Comparison of ENCODE assay signal across 8 mouse cellular contexts in genomic region chr10:40025560-40025959, GRCm38 (mm10). TPM values are rescaled to one million over a fixed set of nuclear protein-coding genes. Genes with fewer than 3 reads are reported as not detected.
DNase-seq lines count a peak whose midpoint lies in the region; ATAC-seq and TF ChIP-seq lines count a peak whose summit lies in the region.

No protein-coding gene starts in this region.

- H3K36me3 ChIP-seq in kidney, embryonic 15.5 days, result no peaks in the 10 kb centered on the region
- H3K36me3 ChIP-seq in embryonic facial prominence, embryonic 15.5 days, result no peaks in the 10 kb centered on the region
- H3K36me3 ChIP-seq in intestine, embryonic 15.5 days, result no peaks in the 10 kb centered on the region
- no peaks in the 10 kb centered on the region for H3K36me3 ChIP-seq in myocyte (ENCODE audit: control insufficient read depth, insufficient read depth)

- H3K9me3 ChIP-seq in kidney, embryonic 15.5 days (replicated peaks), result peaks cover 7% of the 10 kb centered on the region; the same call in 1 of the 2 replicates
- no peaks in the 10 kb centered on the region for H3K9me3 ChIP-seq in embryonic facial prominence, embryonic 15.5 days (replicated peaks)
- H3K9me3 ChIP-seq in intestine, embryonic 15.5 days, result no peaks in the 10 kb centered on the region

- H3K4me3 ChIP-seq in kidney, embryonic 15.5 days (replicated peaks), result peak overlapping the region; percentile 55
- peak overlapping the region; percentile 64 for H3K4me3 ChIP-seq in embryonic facial prominence, embryonic 15.5 days (replicated peaks)
- H3K4me3 ChIP-seq in intestine, embryonic 15.5 days (replicated peaks), result peak overlapping the region; percentile 61
- peak overlapping the region; percentile 24 for H3K4me3 ChIP-seq in myocyte

- no peak overlapping the region for H3K27ac ChIP-seq in kidney, embryonic 15.5 days
- H3K27ac ChIP-seq in embryonic facial prominence, embryonic 15.5 days (replicated peaks), result peak overlapping the region; percentile 65; the same call in 1 of the 2 replicates
- 0 out of 2 replicates have a peak overlapping the region, but pooled peaks have one; percentile 32 for H3K27ac ChIP-seq in intestine, embryonic 15.5 days

- no peak overlapping the region for H3ac ChIP-seq in myocyte (ENCODE audit: control insufficient read depth, insufficient read length)

- TF ChIP-seq POLR2A in myocyte (IDR thresholded peaks at IDR 0.05; ENCODE audit: insufficient read length, low read depth), result no peak

- H3K4me2 ChIP-seq in kidney, embryonic 15.5 days, result peak overlapping the region; percentile 90
- peak overlapping the region; percentile 97 for H3K4me2 ChIP-seq in embryonic facial prominence, embryonic 15.5 days (replicated peaks)
- peak overlapping the region; percentile 93 for H3K4me2 ChIP-seq in intestine, embryonic 15.5 days (replicated peaks)
- H3K4me2 ChIP-seq in myocyte (ENCODE audit: low read depth), result peak overlapping the region; percentile 75

- WGBS in kidney, embryonic 15.5 days, result 48% methylated on average over 8 of the region's 8 CpGs
- 27% methylated on average over 8 of the region's 8 CpGs for WGBS in embryonic facial prominence, embryonic 15.5 days
- WGBS in intestine, embryonic 15.5 days, result 61% methylated on average over 8 of the region's 8 CpGs

- no peak for DNase-seq in kidney, postnatal 25 days
- no peak for DNase-seq in spleen, postnatal 14 days (ENCODE audit: low spot score in 2 of 2)
- DNase-seq in cerebellum, postnatal 4 days (ENCODE audit: low spot score in 2 of 2), result no peak
- DNase-seq in right cerebral cortex, adult 18-20 months, result no peak

- 0 out of 2 replicates have a peak, but pooled peaks cover 3% of the 10 kb centered on the region for H3K27me3 ChIP-seq in kidney, embryonic 15.5 days
- H3K27me3 ChIP-seq in embryonic facial prominence, embryonic 15.5 days, result no peaks in the 10 kb centered on the region
- no peaks in the 10 kb centered on the region for H3K27me3 ChIP-seq in intestine, embryonic 15.5 days (replicated peaks)
- no peaks in the 10 kb centered on the region for H3K27me3 ChIP-seq in myocyte (ENCODE audit: control insufficient read depth, insufficient read depth, insufficient read length)

- no peak for ATAC-seq in kidney, embryonic 15.5 days (replicated peaks; ENCODE audit: low FRiP score)
- no peak for ATAC-seq in embryonic facial prominence, embryonic 15.5 days (ENCODE audit: insufficient number of reproducible peaks, low FRiP score, low TSS enrichment, low read depth)
- ATAC-seq in intestine, embryonic 15.5 days, result no peak

- no peak overlapping the region for H3K9ac ChIP-seq in kidney, embryonic 15.5 days
- no peak overlapping the region for H3K9ac ChIP-seq in embryonic facial prominence, embryonic 15.5 days
- H3K9ac ChIP-seq in intestine, embryonic 15.5 days, result no peak overlapping the region

- peaks cover 10% of the 10 kb centered on the region for H3K4me1 ChIP-seq in kidney, embryonic 15.5 days
- peaks cover 10% of the 10 kb centered on the region for H3K4me1 ChIP-seq in embryonic facial prominence, embryonic 15.5 days
- H3K4me1 ChIP-seq in intestine, embryonic 15.5 days (replicated peaks), result peaks cover 3% of the 10 kb centered on the region; the same call in 1 of the 2 replicates

- H3K79me2 ChIP-seq in myocyte (ENCODE audit: control insufficient read depth, insufficient read depth), result no peaks in the 10 kb centered on the region

TF ChIP-seq in myocyte, 11 proteins besides CTCF, POLR2A, EP300 and RAD21:
- TF ChIP-seq MYOG (IDR thresholded peaks at IDR 0.05; ENCODE audit: control insufficient read depth in 1 of 3, insufficient read depth in 1 of 3, insufficient read length in 2 of 3, low read depth in 2 of 3) (peak in 2 of 3 experiments; percentile 16 to 55), MAX (IDR thresholded peaks at IDR 0.05; ENCODE audit: low read depth) (no peak), CEBPB (IDR thresholded peaks at IDR 0.05; ENCODE audit: insufficient read depth, poor library complexity, severe bottlenecking) (no peak), TCF12 (IDR thresholded peaks at IDR 0.05; ENCODE audit: insufficient read depth, poor library complexity, severe bottlenecking) (peak; percentile 19), MYOD1 (IDR thresholded peaks at IDR 0.05; ENCODE audit: control insufficient read depth in 1 of 3, insufficient read length in 2 of 3, low read depth in 2 of 3) (peak in 1 of 3 experiments; percentile 50)
TF ChIP-seq in myocyte: peak in this region for 3.

RNA-seq across cellular contexts. Expression of gene Mfsd4b1, which starts 0.5 kb away (rescaled TPM):
- polyA plus RNA-seq in kidney, embryonic 15.5 days (2015; fragmentation: Nextera tagmentation; extraction: Ambion mirVana), result 5.1 and 5.8 TPM in 2 replicates
- polyA plus RNA-seq in embryonic facial prominence, embryonic 15.5 days (2015; fragmentation: Nextera tagmentation; extraction: Ambion mirVana), result 0.18 and 0.37 TPM in 2 replicates
- 0.85 and 0.90 TPM in 2 replicates for polyA plus RNA-seq in intestine, embryonic 15.5 days (2015; fragmentation: Nextera tagmentation; extraction: Ambion mirVana)
- polyA plus RNA-seq in myocyte (2012; fragmentation: generic; extraction: Trizol), result 0.11 TPM

RNA-seq across cellular contexts. Expression of gene Mfsd4b5, which starts 39.1 kb away (rescaled TPM):
- polyA plus RNA-seq in kidney, embryonic 15.5 days (2015; fragmentation: Nextera tagmentation; extraction: Ambion mirVana), result 3.3 and 4.1 TPM in 2 replicates
- 0.05 and 0.22 TPM in 2 replicates for polyA plus RNA-seq in embryonic facial prominence, embryonic 15.5 days (2015; fragmentation: Nextera tagmentation; extraction: Ambion mirVana)
- 0.29 and 0.30 TPM in 2 replicates for polyA plus RNA-seq in intestine, embryonic 15.5 days (2015; fragmentation: Nextera tagmentation; extraction: Ambion mirVana)
- 0.04 TPM for polyA plus RNA-seq in myocyte (2012; fragmentation: generic; extraction: Trizol)
